Mouse (Mus musculus) naive thymus-derived CD4-positive, alpha-beta T cell, adult 2 months (primary cell): ENCODE measurements around the gene Dnah7c.

Experiments
- DNase-seq: peaks from one replicate; pipeline ENCODE4 v3.0.0-alpha.2; 2011; ENCODE audit warnings: low read depth

Gene Dnah7c

DNA sequence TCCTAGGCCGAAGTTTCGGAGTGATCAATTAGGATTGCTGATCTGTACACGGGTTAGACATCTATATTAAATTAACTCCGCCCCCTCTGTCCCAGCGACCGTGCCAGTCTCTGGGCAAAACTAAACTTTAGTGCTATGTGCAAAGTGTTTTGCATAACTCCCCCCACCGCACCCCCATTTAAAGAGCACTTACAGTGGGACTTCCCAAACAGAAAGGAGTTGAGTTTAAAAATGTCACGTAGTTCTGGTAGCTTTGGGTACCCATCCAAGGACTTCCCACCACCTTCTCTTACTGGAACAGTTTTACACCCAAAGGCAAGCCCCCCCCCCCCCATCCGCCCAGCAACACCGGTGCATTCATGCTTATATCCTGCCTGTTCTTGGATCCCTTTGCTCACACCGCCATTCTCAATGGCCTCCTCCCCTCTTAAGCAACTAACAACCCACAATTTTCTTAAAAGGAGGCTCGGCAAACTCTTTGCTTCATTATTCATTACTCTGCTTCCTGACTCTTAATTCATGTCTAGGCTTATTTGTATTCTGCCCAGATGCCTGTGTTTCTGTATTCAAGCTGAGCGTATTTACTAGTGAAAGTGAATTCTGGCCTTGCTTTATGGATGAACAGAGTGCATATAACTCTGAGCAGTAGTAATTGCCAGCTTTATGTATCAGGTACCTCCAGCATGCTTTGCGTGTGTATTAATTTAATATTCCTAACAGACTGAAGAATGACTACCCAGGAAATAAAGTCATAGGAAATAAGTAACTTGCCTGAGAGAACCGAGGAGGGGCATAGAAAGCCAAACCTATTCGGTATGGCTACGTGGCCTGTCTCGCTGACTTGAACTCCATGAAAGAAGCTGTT, 428.9 kb downstream of the Dnah7c start:
- DNase-seq, result no peak

DNA sequence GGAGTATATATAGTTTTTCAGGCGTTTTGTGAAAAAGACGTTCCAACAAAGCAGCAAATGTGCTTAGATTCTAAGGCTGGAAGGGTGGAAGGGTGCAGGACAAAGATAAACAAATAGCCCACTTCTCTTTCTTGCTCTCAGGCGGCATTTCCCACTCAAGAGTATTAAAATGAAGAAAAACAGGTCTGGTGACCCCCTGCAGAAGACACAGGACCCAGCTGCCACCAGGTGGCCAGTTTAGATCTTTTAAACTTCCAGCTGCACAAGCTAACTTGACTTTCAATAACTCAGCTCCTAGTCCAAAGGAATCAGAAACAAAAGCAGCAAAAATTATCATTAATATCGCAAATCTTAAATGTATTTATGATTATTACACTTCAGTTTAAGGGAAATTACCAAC, 431.1 kb downstream of the Dnah7c start:
- DNase-seq, result no peak
